Mouse (Mus musculus) adrenal gland, postnatal 25 days (tissue): ENCODE data around the gene Ptprn2. TPM values are rescaled to one million over a fixed set of nuclear protein-coding genes. Genes with fewer than 3 reads are reported as not detected.

Experiments
- DNase-seq: peaks from one replicate; pipeline ENCODE4 v3.0.0; 2021; ENCODE audit warnings: mixed read lengths
- total RNA-seq: library from RNA; stranded (reverse); gene quantifications from 2 replicates; pipeline ENCODE4 v1.2.3, GENCODE M21; 2021

Gene Ptprn2
- total RNA-seq, 1 experiment from 2014 or later = 21.7 TPM

DNA sequence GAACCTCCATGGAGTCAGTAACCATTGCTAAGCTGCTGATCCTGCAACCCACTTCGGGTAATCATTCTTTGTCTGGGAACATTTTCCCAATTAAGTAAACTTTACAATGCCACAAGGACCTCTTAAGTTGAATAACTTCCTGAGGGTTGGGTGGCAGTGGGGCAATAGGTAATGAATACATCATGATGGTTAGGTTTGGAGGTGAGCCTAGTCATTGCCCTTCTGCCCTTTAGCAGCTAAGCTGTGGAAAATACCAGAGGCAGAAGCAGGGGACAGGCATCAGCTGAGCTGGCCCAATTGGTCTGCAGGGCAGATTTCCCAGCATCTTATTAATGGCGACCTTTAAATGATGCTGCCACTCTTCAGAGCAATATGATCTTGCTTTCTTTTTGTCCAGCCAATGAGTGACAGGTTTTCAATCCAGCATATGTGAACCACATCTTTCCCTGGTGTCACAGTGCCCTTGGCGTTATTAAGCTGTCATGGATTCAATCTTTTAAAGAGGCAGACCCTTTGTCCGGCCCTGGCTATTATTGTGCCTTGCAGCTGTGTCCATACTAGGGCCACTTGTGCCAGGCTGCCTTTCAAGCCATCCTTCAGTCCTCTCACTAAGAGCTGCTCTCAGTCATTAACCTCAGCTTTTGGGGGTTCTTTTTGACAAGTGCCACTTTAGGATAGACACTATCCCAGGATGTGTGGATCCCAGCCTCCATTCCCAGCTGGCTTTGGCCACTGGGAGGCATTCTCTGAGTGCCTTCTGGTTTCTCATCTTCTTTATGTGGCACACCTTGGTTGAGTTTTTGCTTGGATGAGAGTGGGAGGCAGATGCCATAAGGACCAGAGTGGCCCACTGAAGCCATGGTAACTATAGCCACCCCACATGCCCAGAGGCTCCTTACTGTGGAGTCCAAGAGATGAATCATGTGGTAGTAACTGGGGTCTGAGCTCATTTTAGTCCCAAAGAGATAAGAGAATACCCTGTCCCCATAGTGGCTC, 292.9 kb downstream of the Ptprn2 start:
- no peak for DNase-seq

- no peak for DNase-seq
These were observed 294.9 kb downstream of the Ptprn2 start for GRCm38 (mm10) chr12:116780419-116780818.

DNA sequence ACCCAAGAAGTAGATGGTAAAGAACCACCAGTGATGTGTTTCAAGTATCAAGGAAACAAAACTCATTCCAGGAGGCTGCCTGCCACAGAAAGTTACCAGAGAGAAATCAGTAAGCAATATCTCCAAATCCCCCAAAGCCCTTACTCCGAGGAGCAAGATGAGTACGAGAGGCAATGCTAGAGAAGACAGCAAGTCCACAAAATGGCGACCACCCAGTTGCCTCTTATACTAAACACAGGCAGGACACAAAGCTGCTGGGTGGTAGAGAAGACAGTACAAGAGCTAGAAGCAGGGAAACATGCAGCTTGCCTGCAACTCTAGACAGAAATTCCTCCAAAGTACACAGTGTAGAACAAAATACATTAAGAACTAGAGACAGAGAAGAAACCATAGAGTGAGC, 300.2 kb downstream of the Ptprn2 start:
- DNase-seq = no peak

DNA sequence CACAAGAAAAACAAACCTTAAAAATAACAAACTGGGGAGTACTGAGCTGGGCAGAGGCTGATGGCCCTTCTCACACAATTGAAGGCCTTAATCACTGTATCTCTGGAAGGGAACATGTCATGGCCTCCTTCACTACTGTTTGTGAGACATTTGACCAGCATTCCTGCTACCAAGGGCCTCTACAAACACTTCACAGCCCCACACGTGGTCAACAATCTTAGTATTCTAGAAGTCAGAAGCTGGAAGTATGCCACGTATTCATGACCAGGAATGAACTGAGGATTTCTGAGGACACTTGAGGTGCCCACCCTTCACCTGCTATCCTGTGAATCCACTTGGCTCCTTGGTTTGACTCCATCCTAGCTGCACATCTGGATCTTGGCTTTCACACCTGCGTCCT, 302.8 kb downstream of the Ptprn2 start:
- DNase-seq = no peak

GRCm38 (mm10) chr12:116803331-116803730, 317.8 kb downstream of the Ptprn2 start:
- no peak for DNase-seq

- DNase-seq = no peak
These were observed 319.2 kb downstream of the Ptprn2 start for GRCm38 (mm10) chr12:116804712-116805111.

GRCm38 (mm10) chr12:116805129-116805809, 319.7 kb downstream of the Ptprn2 start:
- no peak for DNase-seq

GRCm38 (mm10) chr12:116806089-116806488, 320.6 kb downstream of the Ptprn2 start:
- no peak for DNase-seq

DNA sequence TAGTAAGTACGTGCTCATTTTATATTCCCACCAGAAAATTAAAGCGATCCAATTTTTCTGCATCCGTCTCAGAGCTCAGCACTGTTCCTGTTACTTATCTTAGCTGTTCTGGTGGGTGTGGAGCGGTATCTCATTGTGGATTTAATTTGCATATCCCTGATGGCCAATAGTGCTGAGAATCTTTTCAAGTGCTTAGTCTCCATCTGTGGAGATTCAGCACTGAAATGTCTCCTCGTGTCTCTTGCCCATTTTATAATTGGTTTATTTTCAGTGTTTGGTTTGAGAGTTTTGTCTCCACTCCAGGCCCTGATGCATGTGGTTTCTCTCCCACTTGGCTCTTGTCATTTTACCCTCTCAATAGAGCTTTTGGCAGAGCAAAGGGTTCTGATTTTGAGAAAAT, 327.5 kb downstream of the Ptprn2 start:
- no peak for DNase-seq

DNA sequence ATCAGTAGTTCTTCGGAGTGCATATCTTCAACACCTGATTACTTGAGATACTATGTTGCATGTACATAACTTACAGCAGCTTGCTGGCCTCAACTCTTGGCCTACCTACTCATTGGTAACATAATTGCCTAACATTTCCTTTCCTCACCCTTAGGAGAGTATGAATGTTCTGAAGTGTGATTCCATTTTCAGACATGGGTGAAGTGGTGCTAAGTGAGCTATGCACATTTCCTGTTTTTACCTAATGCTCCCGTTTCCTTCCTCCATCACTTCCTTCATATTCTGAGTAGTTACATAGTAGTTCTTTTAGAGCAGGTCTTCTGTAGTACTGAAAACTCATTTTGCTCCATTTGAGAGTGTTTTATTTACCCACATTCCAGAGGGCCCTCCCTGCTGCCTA, 334.3 kb downstream of the Ptprn2 start:
- no peak for DNase-seq

DNA sequence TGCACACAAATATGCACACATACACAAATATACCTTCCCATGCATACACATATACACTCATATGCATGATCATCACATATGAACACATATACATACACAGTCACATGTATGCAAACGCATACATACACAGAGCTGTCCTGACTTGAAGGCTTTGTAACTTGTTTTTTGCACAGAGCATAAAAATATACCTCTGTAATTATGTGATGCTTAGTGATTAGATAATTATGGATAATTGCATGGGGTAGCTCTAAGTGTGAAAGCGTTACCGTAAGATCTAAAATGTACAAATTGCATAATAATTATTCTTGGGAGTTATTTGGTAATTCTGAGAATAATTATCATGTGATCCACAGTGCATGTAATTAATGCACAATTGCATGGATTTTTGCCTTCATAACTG, 337.8 kb downstream of the Ptprn2 start:
- no peak for DNase-seq

GRCm38 (mm10) chr12:116827748-116828147, 342.2 kb downstream of the Ptprn2 start:
- no peak for DNase-seq

- DNase-seq = no peak
These were observed 353.2 kb downstream of the Ptprn2 start for GRCm38 (mm10) chr12:116838611-116839192.

DNA sequence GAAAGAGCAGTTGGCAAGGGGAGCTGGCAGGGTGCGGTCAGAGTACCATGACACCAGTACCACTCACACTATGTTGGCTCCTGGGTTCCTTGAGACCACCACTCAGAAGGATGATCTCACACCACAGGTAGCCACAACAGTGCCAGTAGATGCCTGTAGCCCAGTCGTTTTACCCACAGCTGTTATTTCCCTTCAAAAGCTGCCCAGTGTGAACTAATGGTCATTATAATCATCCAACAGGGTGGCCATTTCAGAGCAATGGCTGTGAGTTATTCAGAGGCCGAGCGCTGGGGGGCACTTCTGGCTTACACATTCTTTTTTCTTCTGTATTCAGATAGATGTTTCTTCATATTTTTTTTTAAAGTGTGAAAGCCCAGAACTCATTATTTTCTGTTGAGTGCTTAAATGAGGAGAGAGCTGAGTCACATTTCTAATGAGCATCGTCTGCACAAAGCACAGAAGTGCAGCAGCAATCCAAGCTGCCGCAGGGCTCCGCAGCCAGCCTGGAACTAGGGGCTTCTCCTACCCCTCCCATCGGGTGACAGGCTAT, 357.3 kb downstream of the Ptprn2 start:
- DNase-seq = no peak

DNA sequence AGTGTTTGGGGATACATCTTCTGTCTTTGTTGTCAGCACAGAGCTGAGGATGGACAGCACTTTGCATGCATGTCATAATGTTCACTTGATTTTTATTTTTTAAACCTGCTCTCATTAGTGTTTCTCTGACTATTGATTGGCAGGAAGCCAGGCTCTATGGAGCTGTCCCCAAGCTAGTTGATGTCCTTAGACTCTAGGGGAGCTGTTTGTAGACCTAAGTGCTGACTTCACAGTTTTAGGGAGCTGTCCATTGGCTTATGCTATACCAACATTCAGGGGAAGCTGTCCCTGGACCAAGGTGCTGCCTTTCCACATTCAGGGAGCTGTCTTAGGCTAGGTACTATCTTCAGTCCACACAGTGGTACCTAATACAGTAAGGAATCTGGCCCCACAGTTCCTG, 360.7 kb downstream of the Ptprn2 start:
- no peak for DNase-seq

DNA sequence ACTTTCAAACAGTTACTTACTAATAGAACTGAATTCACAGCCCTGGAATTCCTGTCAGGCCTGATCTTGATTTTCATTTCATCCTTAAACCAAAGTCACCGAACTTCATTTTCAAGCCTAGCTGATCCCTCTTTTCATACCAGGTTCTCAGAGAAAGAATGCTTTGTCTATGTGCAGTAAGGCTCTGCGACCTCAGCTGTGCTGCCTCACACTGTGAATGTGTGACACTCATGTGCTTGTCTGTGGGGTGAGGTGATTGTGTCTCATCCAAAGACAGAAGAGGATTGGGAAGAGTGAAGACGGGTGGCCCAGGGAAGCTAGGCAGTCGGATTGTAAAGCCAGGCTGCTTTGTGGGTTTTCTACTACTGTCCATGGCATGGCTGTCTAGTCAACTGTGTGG, 361.5 kb downstream of the Ptprn2 start:
- no peak for DNase-seq

GRCm38 (mm10) chr12:116856307-116856706, 370.8 kb downstream of the Ptprn2 start:
- no peak for DNase-seq

- no peak for DNase-seq
These were observed 376.0 kb downstream of the Ptprn2 start for GRCm38 (mm10) chr12:116861360-116862017.

GRCm38 (mm10) chr12:116863291-116863899, 377.9 kb downstream of the Ptprn2 start:
- DNase-seq = no peak

DNA sequence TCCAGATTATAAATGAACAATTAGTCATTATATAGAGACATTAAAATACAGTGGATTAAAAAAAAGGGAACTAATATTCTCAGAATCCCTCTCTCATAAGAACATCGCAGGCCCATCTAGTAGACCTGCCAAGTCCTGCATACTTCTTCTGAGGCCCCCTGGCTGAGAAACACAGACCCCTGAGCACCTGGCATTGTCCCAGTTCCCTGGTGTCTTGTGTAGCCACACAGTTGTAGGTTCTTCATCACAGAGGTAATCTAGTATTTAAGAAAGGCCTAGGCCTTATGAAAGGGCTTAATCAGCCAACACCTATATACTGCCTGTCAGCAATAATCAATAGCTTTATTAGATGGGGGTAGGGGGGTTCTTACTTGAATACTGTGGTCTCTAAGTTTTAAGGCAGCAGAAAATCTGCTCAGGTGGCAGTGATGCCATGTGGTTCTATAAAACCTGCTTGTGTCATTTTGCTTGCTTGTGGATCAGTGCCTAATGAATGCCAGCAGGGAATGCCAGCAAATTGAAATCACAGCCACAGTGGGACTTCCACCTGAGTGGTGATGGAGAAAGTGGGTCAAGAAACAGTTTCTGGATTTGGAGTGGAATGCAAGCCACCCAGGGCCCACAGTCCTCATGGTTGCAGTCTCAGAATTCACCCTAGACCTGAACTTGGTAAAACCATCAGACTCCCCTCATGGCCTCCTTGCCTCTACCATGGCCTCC, 388.5 kb downstream of the Ptprn2 start:
- DNase-seq = no peak
